Mouse (Mus musculus) cerebral cortex, adult 2 months (tissue): Measurements from ENCODE around the gene Nfia.

ENCODE experiments used
- WGBS: fragments of 180-500 bp; shearing (Covaris S2); methylation state at CpG from one replicate; pipeline ENCODE4 v1.1.7; 2018; 5-methylcytosine and 5-hydroxymethylcytosine counted together

Gene Nfia

DNA sequence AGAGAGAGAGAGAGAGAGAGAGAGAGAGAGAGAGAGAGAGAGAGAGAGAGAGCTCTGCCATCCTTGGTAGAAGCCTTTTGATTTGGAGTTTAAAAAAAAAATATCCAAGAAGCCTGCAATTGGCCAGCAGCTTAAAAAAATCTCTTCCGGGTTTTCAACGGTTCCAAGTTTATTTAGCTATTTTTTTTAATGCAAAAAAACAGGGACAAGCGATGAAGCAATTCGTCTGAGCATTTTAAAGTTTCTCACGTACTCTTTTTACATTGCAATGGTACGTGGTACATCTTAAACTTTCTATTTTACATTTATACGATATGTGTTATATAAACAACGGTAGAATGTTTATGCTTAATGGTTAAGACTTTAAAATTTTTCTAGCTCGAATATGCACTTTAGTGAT lies at the start of gene Nfia:
Gene Nfia (plus strand): TSS at position 94 of the 400 bp plus-strand sequence.
- under 1% methylated on average over 9 of the region's 9 CpGs for WGBS

DNA sequence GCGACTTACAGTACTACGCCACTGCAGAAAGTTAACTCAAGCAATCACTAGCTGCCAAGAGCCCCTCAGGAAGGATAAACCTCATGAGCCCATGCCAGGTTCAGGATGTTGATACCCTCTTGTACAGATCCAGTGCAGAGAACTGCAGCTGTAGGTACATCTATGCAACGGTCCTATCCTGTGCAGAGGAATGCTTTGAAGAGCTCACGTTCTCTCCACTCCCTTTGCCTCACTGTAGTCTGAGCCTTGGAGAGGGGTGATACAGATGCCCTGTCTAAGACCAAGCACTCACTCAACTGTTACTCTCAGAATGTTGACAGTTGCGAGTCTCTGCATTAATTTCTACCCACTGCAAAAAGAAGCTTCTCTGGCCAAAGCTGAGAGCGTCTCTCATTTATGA lies 49.2 kb upstream of the Nfia start:
- WGBS: 94% methylated on average over 6 of the region's 6 CpGs

DNA sequence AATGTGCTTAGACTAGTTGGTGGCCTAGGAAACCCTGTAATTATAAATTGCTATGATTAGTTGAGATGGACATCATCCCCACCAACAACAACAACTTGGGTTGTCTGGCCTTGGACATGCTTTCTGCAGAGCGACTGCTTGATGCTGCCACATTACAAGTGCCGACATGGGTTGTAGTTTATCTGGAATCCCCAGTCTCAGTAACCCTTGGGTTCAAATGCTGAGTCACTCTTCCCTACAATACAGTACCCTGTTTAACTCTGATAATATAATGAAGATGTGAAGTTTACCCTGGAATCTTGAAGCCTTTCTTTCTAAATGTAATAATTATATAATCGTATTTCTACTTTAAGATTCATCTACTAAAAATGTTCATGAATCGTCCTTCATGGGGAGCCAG lies 44.0 kb upstream of the Nfia start:
- WGBS: 93% methylated on average over 4 of the region's 4 CpGs

DNA sequence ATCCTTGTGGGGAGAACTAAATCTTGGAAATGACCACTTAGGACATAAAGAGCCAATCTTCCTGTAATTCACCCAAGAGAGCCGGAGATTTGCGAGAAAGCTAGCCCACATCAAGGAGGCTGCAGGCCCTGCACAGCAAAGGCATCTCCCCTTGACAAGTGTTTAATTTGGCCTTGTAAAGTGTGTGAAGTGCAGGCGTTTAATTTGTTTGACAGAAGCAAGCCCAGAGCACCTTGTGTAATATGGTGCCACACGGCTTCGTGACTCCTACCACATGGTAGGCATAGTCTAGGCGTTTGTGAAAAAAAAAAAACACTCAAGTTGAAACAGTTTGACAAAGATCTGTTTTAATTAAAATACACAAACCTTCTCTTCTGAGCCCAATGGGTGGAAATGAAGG lies 42.5 kb upstream of the Nfia start:
- 74% methylated on average over 6 of the region's 6 CpGs for WGBS

DNA sequence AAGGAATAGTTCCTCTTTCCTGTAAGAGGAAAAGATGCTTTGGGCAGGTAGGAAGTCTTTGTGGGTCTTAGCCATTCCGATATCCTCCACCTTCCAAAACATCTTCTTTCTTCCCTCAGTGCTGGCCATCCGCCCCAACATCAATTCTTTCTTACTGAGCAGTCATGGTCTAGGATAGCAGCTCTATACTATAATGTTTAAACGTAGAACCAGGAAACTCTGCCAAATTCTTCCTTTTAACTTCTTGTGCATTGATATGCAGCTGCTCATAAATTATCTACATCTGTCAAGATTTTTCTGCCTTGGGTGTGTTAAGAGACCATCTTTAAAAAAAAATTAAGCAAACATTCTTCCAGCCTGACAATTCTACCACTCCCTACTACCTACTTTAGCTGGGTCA lies 42.1 kb upstream of the Nfia start:
- WGBS: 85% methylated on average over 3 of the region's 3 CpGs

DNA sequence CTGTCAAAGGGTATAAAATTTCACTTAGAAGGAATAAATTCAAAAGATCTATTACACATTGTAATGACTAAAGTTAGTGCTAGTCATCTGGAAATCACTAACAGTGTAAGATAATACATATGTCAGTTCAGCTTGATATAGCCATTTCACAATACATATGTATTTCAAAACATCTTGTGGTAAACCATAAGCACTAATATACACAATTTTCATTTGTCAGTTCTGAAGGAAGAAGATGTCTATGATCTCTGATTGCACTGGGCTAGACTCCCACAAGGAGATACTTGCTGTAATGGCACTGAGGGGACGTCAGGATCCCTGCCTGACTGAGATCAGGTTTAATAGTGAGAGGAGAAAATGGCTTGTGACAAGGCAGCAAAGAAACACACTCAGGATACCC lies 39.1 kb upstream of the Nfia start:
- WGBS: 93% methylated on average over 1 of the region's 1 CpGs

DNA sequence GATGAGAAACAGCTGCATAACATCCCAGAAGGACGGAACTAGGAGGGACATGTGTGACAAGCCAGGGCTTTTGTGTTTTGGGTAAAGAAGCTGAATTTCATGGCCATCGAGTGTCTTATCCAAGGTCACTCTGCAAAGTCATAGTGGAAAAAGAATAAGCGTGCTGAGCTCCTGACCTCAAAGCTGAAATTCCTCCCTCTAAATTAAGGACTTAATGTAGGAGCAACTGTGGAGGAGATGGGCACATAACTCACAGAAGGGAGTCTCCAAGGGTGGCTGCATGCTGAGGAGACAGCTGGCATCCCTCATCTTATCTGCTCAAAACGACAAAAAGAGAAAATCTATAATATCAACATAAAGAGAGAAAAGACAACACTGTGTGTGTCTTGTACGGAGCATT lies 28.6 kb upstream of the Nfia start:
- 86% methylated on average over 5 of the region's 5 CpGs for WGBS

DNA sequence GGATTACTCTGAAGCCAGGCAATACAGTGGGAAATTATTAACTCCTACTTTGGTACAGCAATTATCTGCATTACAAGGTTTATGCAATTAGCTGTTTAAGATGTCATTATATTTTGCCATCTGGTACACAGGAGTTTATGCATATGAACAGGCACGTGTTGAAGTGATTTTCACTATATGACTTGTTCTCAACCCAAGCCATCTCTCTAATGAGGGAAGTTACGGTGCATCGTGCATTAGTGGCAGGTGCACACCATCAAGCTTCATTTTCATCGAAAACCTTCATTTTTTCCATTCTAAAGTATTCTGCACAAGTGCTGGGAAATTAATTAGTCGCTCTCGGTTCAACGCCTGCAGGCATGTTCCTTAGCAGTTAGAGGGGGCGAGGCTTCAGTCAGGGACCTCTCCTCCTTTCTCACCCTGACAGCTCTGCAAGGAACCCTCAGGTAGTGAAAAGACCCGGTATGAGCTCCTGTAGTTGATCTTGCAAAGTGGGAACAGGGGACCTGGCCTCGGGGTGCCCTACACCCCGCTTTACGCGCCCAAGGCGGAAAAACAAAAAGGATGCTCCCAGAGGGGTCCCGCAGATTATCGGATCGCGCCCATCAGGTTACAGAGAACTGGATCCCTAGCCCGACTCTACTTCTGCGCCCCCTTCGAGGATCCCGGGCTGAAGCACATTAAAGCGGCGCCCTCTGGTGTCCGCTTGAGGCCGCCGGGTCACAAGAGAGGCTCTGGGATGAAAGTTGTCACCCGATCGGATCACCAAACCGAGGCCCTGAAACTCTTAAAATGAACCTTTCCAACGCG lies 27.0 kb upstream of the Nfia start:
- WGBS: 5% methylated on average over 32 of the region's 32 CpGs

DNA sequence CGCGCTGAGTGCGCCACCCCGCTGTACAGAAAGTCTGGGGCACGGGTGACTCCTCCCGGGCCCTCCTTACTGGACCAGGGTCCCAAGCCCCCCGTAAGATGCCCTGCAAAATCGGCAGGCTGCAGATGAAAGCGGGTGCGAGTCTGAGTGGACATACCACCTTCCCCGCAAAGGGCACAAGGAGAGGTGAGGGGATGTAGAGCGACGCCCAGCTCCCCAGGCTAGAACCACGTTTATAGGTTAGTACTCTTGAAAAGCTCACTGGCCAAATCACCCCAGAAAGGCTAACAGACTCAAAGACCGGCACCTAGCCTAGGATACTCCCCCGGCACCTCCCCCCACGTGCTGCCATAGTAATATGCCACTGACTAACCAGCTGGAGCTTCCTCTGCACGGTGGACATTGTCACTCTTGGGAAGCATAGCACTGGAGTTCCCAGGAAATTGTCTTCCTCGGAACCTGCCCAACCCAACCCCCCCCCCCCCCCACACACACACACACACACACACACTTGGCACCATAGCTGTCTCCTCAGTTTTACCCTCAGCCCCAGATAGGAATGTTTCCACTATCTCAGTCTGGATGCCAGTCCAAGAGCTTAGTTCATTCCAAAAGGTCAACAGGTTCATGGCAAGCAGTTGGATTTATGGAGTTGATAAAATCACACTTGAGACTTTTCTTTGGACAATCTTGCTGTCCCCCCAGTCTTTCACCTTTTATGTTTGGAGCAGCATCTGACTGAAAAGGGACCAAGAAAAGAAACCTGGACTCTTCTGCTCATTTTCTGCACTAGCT lies 26.2 kb upstream of the Nfia start:
- WGBS: 10% methylated on average over 19 of the region's 19 CpGs

DNA sequence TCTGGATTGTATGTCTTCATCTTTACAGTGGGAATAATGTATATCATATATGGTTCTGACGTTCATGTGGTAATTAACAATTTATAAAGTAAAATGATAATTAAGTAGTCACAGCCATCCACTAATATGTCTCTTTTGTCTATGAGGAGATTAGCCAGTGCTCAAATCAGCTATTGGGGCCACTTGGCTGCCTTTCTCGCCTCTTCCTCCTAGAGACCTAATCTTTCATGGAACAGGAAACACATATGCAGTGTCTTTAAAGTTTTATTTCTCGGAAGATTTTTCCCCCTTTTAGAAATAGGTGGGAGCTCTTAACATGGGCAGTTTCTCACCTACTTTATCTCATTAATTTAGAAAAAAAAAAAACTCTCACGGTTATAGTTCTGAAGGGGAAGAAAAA lies 22.1 kb upstream of the Nfia start:
- 53% methylated on average over 4 of the region's 4 CpGs for WGBS

DNA sequence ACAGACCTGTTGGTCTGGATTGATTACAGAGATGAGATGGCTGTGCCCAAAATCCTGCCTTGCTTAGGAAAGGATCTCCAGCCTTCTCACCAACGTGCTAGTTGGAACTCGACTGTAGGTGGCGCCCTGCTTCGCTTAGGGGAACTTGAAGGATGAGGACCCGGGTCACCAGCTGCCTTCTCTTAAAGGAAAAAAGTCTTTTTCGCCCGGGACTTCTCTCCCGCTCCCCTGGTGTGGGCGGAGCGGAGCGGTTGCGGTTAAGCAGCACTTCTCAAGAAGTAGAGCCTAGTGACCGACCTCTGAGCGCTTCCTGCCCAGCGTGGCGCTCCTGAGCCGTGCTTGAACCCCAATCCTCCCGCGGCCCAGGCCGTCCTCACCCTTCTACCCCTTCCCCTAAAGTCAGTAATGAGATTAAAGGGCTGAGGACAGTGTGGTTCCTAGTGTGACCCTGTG lies 21.5 kb upstream of the Nfia start:
- WGBS: 2% methylated on average over 20 of the region's 20 CpGs

DNA sequence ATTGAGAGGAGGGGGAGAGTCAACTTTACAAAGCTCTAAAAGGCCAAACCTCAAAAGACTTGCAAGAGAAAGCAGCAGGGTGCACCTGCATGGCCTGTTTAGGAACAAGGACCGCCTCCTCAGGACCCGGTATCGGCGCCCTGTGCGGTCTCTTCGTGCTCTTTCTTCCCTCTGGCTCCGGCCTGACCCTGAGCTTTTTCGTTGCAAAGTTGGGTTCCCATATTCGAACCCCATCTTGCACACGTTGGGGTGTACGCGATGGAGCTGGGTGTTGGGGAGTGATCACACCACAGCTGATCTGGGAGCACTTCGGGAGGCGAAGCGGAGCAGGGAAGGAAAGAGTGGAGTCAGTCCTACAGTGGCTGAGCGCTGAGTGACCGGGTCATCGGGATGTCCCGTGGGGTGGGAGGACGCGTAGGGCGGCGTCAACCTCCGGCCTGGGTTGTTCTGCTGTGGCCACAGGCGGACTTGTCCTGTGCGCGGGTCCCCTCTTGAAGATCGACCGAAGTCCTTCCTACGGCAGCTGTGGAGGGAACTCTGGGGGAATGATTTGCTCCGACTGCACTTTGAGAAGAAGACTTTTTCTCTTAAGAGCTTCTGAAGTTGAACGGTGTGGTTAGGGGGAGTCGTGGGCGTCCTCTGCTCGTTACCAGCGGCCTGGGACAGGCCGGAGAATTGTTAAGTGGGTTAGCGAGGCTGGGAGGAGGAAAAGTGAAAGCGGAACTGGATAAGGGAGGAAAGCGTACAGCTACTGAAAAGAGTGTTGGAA lies 20.9 kb upstream of the Nfia start:
- whole genome bisulfite sequencing: 2% methylated on average over 40 of the region's 40 CpGs

DNA sequence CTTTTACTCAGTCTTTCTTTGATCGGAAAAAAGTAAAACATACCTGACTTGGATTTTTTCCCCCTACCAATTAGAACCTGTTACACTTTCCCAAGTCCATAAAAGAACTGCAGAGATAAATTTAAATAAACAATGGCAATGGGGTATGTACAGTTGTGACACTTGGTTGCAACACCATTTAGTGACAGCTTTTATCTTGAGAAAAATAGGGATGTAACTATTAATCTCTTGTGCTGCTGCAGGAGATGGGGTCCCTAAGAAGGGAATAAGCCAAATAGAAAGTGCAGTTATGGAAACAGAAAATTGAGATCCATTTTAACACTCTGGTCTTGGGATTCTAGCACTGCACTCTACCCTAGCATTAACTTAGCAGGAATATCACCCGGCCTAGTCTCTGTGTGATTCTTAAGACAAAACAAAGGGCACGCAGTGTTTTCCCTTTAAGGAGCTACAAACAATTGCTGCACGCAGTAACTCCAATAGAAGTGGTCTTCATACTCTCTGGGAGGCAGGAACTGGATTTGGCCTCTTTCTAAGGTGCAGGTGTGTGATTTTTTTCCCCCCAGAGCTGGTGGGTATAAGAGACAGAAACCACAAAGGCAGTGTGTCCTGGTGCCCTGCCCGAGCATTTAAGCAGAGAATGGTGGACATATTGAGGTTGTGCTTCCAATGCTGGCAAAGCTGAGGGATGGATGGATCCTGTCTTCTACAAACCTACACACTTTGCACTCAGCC lies 20.1 kb upstream of the Nfia start:
- 59% methylated on average over 5 of the region's 5 CpGs for WGBS

DNA sequence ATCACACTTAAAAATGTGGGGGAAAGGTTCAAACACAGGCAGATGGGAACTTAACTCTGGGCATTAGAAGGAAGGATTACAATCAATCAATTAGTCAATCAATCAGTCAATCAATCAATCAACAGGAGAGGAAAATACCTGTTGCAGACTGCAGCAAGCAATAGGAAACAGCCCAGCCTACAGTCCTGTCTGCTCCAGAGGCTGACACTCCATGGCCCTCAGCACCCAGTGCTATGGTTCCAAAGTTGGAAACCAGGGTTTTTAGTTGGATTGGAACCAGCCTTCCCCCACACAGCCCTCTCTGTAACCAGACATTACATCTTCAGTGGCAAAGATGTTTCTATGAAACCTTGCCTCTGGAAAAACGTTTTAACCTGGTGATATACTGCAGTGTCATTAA lies 19.0 kb upstream of the Nfia start:
- WGBS: 60% methylated on average over 1 of the region's 1 CpGs

DNA sequence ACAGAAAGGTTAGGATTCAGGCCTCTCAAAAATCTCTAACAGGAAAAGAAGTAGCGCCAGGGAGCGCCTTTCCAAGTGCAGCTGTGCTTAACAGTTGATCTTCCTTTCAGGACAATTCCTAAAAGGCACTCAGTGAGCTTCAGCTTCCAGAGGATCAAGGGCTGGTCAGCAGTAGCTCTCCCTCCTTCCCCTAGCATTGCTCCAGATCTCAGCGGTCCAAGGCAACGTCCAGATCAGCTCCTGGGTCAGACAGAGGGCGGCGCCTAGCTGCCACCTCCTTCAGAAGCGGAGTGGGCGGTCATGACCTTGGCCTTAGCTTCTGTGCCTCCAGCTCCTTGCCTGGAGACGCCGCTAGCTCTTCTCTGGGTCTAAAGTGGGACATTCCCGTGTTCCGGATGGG lies 18.3 kb upstream of the Nfia start:
- WGBS: 66% methylated on average over 12 of the region's 12 CpGs

DNA sequence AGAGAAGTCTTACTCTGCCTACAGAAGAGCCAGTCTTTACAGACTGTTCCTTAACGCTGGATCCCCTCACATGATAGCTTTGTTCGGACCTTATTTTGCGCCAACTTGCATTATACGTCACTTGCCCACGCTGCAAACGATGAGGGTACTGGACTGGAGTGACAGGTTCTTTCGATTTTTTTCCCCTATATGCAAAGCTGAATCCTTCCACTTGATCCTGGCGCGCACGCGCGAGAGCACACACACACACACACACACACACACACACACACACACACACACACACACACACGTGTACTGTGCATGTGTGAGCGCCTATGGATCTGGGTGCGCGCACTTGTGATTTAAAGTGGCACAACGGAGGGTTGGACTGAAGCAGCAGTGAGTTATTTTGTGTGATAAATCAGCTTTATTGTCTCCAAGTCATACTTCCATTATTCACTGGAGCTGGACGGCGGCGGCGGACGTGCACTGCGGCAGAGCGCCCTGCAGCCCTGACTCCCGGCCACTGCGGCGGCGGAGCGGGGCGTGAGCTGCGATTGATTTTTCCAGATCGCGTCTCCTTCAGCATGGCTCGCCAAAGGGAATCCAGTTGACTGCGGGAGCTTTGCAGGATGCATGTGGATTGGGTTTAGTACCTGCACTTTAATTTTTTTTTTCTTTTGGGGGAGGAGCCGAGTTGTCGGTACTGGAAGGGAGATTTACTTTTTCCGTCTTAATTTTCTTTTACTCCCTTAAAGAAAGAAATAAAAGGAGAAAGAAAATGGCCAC lies 15.1 kb upstream of the Nfia start:
- under 1% methylated on average over 38 of the region's 38 CpGs for WGBS

DNA sequence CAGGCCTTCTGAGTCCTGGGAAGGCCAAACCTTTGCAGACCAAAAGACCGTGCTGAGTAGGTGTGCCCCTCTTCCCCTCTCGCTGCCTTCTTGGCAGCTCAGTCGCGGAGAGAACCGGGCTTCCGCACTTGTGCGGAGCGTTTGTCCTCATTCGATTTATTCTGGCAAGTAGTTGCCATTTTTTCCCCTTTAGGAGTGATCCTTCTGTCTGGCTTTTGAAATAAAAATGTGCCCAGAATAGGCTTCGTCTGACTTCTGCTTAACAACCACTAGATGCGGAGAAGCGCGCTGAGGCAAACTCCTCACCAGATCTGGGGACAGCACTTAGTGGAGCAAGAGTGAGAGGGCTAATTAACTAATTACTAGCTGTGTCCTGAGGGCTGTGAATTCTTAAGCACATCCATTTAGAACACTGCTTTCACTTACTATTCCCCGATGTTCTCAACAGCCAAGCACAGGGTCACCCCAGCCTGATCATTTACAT lies 14.5 kb upstream of the Nfia start:
- WGBS: 3% methylated on average over 14 of the region's 14 CpGs

DNA sequence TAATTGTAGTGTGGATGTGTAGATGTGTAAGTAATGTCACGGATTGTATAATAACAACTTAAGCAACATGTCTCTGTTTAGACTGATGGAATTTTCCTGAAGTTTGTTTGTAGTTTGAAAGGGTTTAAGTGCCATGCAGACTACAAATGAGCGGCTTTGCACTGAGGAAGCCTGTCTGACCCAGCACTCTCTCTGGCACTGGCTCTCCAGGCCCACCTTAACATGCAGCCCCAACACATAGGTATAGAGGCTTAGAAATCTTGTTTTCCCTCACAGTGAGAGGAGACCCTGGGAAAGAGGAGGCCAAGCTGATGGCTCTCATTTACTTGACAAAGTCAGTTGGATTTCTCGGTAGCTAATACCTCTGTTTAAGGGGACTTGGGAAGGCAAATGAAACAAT lies 13.9 kb upstream of the Nfia start:
- 69% methylated on average over 3 of the region's 3 CpGs for WGBS

DNA sequence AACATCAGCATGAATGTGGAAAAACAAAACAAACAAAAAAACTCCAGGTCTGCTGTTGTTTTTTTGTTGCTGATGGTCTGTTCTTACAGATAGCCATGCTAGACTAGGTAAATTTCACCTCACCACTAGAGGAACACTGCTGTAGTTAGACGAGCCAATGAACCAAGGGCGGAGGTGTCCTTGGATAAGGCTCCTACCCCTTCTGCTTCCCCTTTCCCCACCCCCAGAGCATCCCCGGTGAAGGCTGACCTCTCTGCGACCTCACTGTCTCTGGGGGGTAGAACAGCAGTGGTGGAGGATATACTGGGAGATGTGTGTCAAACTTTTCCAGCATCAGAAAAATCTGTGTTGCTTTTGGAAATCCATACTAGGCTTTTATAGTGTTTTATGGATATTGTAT lies 7.9 kb upstream of the Nfia start:
- WGBS: 62% methylated on average over 4 of the region's 4 CpGs

DNA sequence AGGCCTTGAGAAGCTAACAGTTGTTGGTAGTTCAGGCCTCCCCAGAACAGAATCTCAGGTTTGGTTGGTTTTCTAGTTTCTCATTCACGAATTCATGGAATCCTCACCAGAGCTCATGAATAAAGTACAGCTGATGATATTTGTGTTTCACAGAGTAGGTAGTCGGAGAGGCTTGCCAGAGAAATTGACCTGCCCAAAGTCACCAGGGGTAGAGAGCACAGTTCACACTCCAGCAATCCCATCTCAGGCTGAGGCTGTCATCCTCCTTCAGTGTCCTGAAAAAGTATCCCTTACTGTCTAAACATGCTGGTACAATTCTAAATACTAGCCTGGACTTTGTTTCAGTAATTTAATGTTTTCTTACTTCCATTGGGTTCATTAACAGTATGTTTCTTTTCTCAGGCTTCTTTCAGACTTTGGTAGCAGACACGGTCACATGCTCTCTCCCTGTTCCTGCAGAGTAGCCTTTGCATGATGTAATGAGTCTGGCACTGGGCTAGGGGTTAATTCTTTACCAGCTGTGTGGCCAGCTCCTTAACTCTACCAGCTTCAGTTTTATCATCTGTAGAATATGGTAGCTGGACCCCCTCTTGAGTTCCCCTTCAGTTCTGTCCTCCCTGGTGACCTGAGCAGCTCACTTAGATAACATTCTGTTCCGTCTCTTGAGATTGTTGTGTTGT lies 7.1 kb upstream of the Nfia start:
- WGBS: 82% methylated on average over 4 of the region's 4 CpGs
